Comparison of ENCODE assay signal across 8 mouse cellular contexts in the genomic region with DNA sequence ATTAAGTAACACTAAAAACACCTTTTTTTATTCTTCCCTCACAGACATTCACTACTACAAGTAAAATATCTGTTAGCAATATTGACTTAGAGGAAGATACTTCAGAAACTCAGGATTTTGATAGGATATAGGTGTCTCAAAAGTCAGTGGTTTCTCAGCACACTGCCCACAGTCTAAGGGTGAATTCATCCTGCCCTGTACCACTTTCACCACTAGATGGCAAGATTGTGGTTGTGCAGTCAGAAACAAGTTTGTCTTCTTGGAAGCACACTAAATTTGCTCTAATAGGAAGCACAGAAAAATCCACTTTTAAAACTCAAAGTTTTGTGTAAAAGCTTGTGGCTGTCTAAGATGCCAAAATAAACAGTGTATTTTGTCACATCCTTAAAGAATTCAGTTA. TPM values are rescaled to one million over a fixed set of nuclear protein-coding genes. Genes with fewer than 3 reads are reported as not detected.
DNase-seq lines count a peak whose midpoint lies in the region; TF ChIP-seq lines count a peak whose summit lies in the region.

No protein-coding gene starts in this region.

- no peak overlapping the region for H3K9ac ChIP-seq in heart, adult 2 months (ENCODE audit: low read depth, low read length)

- H3K79me2 ChIP-seq in heart, adult 2 months (replicated peaks; ENCODE audit: control insufficient read depth, insufficient read depth, low read length) = no peaks in the 10 kb centered on the region

- no peaks in the 10 kb centered on the region for H3K27me3 ChIP-seq in heart, adult 2 months (ENCODE audit: control insufficient read depth, insufficient read depth, low read length)
- H3K27me3 ChIP-seq in heart, embryonic 10.5 days (ENCODE audit: insufficient read depth, poor library complexity, severe bottlenecking) = no peaks in the 10 kb centered on the region
- no peaks in the 10 kb centered on the region for H3K27me3 ChIP-seq in limb, embryonic 10.5 days (ENCODE audit: low read depth, poor library complexity, severe bottlenecking)

- TF ChIP-seq CTCF in heart, adult 2 months (IDR thresholded peaks at IDR 0.05) = peak; percentile 94

- TF ChIP-seq POLR2A in heart, adult 2 months (IDR thresholded peaks at IDR 0.05; ENCODE audit: insufficient read depth, low read depth, low read length) = no peak

- intact Hi-C loops in heart, adult 2 months (cut with DNase I) = loop anchor here (2.0 to 10.0 kb wide), 2 partner anchors 64 to 842 kb away; a partner anchor contains a TSS

- no peaks in the 10 kb centered on the region for H3K36me3 ChIP-seq in heart, adult 2 months (ENCODE audit: control insufficient read depth, insufficient read depth, low read length)
- peaks cover 9% of the 10 kb centered on the region; the same call in 1 of the 2 replicates for H3K36me3 ChIP-seq in heart, embryonic 10.5 days
- peaks cover 48% of the 10 kb centered on the region for H3K36me3 ChIP-seq in limb, embryonic 10.5 days

- H3K4me1 ChIP-seq in heart, adult 2 months (ENCODE audit: control insufficient read depth, insufficient read depth, low read length) = no peaks in the 10 kb centered on the region
- H3K4me1 ChIP-seq in heart, embryonic 10.5 days = no peaks in the 10 kb centered on the region
- no peaks in the 10 kb centered on the region for H3K4me1 ChIP-seq in limb, embryonic 10.5 days

- no peak overlapping the region for H3K27ac ChIP-seq in heart, adult 2 months
- no peak overlapping the region for H3K27ac ChIP-seq in heart, embryonic 10.5 days
- no peak overlapping the region for H3K27ac ChIP-seq in limb, embryonic 10.5 days

- TF ChIP-seq EP300 in heart, adult 2 months (IDR thresholded peaks at IDR 0.05; ENCODE audit: insufficient read depth, low read depth, low read length) = no peak

- H3K9me3 ChIP-seq in heart, embryonic 10.5 days = no peaks in the 10 kb centered on the region
- H3K9me3 ChIP-seq in limb, embryonic 10.5 days (replicated peaks) = no peaks in the 10 kb centered on the region

- no peak for DNase-seq in heart, adult 2 months
- no peak for DNase-seq in heart, embryonic 10.5 days (ENCODE audit: low spot score)
- DNase-seq in 416B (ENCODE audit: low read depth) (peak; percentile 77), MEL-GATA-1-ER (ENCODE audit: extremely low read depth, low read depth) (peak; percentile 39)
- peak; percentile 19 to 51 for DNase-seq in frontal cortex, postnatal 36 days (ENCODE audit: low spot score in 2 of 2)
- DNase-seq in limb, embryonic 10.5 days (ENCODE audit: low spot score) = peak; percentile 33
- peak; percentile 64 for DNase-seq in retina, embryonic 14.5 days (ENCODE audit: low spot score)
- DNase-seq in cerebellum, postnatal 36 days = no peak

- no peak overlapping the region for H3K4me3 ChIP-seq in heart, adult 2 months
- H3K4me3 ChIP-seq in heart, embryonic 10.5 days = no peak overlapping the region
- H3K4me3 ChIP-seq in limb, embryonic 10.5 days = no peak overlapping the region

RNA-seq across cellular contexts. Expression of a gene that starts 8.4 kb away (rescaled TPM):
- 1 to 10 TPM; 4.6 to 4.9 TPM for total RNA-seq in heart, adult 2 months (2021)
- polyA plus RNA-seq in heart, adult 2 months (2012; rRNA removed) = 1.4 and 2.8 TPM in 2 replicates
- 8.8 and 10.2 TPM in 2 replicates for polyA plus RNA-seq in heart, embryonic 10.5 days (2016; fragmentation: Nextera tagmentation; extraction: Ambion mirVana)
- 13.0 and 14.2 TPM in 2 replicates for polyA plus RNA-seq in limb, embryonic 10.5 days (2016; fragmentation: Nextera tagmentation; extraction: Ambion mirVana)

RNA-seq across cellular contexts. Expression of a gene that starts 8.5 kb away (rescaled TPM):
- total RNA-seq in heart, adult 2 months (2021) = 10 to 100 TPM in 1 of 2 experiments, 1 to 10 TPM in 1; 9.2 to 10.2 TPM
- 0.92 and 1.5 TPM in 2 replicates for polyA plus RNA-seq in heart, adult 2 months (2012; rRNA removed)
- 5.8 and 6.6 TPM in 2 replicates for polyA plus RNA-seq in heart, embryonic 10.5 days (2016; fragmentation: Nextera tagmentation; extraction: Ambion mirVana)
- 5.4 and 6.8 TPM in 2 replicates for polyA plus RNA-seq in limb, embryonic 10.5 days (2016; fragmentation: Nextera tagmentation; extraction: Ambion mirVana)

RNA-seq across cellular contexts. Expression of a gene that starts 38.2 kb away (rescaled TPM):
- total RNA-seq in heart, adult 2 months (2021) = 1 to 10 TPM; 5.9 to 7.4 TPM
- polyA plus RNA-seq in heart, adult 2 months (2012; rRNA removed) = 0.78 and 2.0 TPM in 2 replicates
- 7.3 and 7.9 TPM in 2 replicates for polyA plus RNA-seq in heart, embryonic 10.5 days (2016; fragmentation: Nextera tagmentation; extraction: Ambion mirVana)
- polyA plus RNA-seq in limb, embryonic 10.5 days (2016; fragmentation: Nextera tagmentation; extraction: Ambion mirVana) = 5.6 and 8.1 TPM in 2 replicates

Comparison
In these comparisons a context has a peak if more than half of its experiments do, and no peak if none do; other contexts are left out.
1. DNase-seq: peak in 416B (single experiment), MEL-GATA-1-ER (single experiment), frontal cortex, postnatal 36 days (2 of 2), limb, embryonic 10.5 days (single experiment) and retina, embryonic 14.5 days (single experiment); none in heart, adult 2 months (0 of 2), heart, embryonic 10.5 days (single experiment) and cerebellum, postnatal 36 days (0 of 2).